Mouse (Mus musculus) hindbrain, embryonic 13.5 days (tissue): Measurements from ENCODE around the gene Ccdc15. TPM values are rescaled to one million over a fixed set of nuclear protein-coding genes. Genes with fewer than 3 reads are reported as not detected.
A peak's percentile ranks its signal among the peaks of the same experiment; 100 is the strongest.

ENCODE experiments used
- ATAC-seq: fragments of 200-750 bp; cut with Nextera tagmentation; 2 replicates; pipeline ENCODE4 v1.8.0; 2017; ENCODE audit warnings: moderate TSS enrichment; ENCODE audit not compliant: low FRiP score
- H3K27ac ChIP-seq: fragments of 300-500 bp; sonication (generic); 2 replicates; pipeline ENCODE4 v1.5.1; 2015; ENCODE audit warnings: inconsistent platforms, mild to moderate bottlenecking, moderate library complexity
- H3K27me3 ChIP-seq: fragments of 300-500 bp; sonication (generic); 2 replicates; pipeline ENCODE4 v1.6.1; 2015; ENCODE audit warnings: mild to moderate bottlenecking, inconsistent platforms
- H3K36me3 ChIP-seq: fragments of 300-500 bp; sonication (generic); 2 replicates; pipeline ENCODE4 v1.6.1; 2015; ENCODE audit warnings: mild to moderate bottlenecking, inconsistent platforms
- H3K4me1 ChIP-seq: fragments of 300-500 bp; sonication (generic); replicated peaks from 2 replicates; pipeline ENCODE4 v1.6.1; 2015; ENCODE audit warnings: inconsistent platforms
- H3K4me2 ChIP-seq: fragments of 300-500 bp; sonication (generic); 2 replicates; pipeline ENCODE4 v1.6.1; 2015; ENCODE audit warnings: inconsistent platforms, mild to moderate bottlenecking, moderate library complexity
- H3K4me3 ChIP-seq: fragments of 300-500 bp; sonication (generic); 2 replicates; pipeline ENCODE4 v1.5.1; 2015; ENCODE audit warnings: mild to moderate bottlenecking, inconsistent platforms
- H3K9ac ChIP-seq: fragments of 300-500 bp; sonication (generic); 2 replicates; pipeline ENCODE4 v1.6.1; 2015; ENCODE audit warnings: mild to moderate bottlenecking, inconsistent platforms
- H3K9me3 ChIP-seq: fragments of 300-500 bp; sonication (generic); 2 replicates; pipeline ENCODE4 v1.6.1; 2016; ENCODE audit warnings: inconsistent platforms
- WGBS: fragments of 180-500 bp; shearing (Covaris S2); methylation state at CpG from one replicate; pipeline ENCODE4 v1.1.7; 2015; 5-methylcytosine and 5-hydroxymethylcytosine counted together
- polyA plus RNA-seq: library from polyadenylated mRNA; unstranded; fragments of >200 nt; fragmentation: Nextera tagmentation; extraction: Ambion mirVana; gene quantifications from 2 replicates; pipeline ENCODE4 v1.2.1, GENCODE M21; 2015

The Ccdc15 gene
- polyA plus RNA-seq, 1 experiment from 2014 or later: 8.0 TPM

DNA sequence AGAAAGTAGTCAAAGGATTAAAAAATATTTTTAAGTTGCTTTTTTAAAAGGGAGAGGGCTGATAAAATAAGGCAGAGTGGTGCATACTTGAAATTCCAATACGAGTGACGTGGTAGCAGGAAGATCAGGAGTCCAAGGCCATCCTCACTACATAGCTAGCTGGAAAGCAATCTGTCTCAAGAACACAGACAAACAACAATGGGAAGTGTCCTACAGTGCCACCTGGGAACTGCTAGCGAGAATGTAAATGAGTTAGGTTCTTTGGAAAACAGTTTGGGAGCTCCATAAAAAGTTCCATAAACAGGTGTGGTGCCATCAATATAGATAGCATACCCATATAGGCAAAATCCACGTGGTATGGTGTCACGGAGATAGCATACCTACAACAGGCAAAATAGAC lies 17.5 kb upstream of the Ccdc15 start:
- no peaks in the 10 kb centered on the region for H3K27me3 ChIP-seq
- no peak overlapping the region for H3K4me3 ChIP-seq
- 76% methylated on average over 5 of the region's 5 CpGs for WGBS
- H3K36me3 ChIP-seq: no peaks in the 10 kb centered on the region
- no peak overlapping the region for H3K9ac ChIP-seq
- no peak overlapping the region for H3K4me2 ChIP-seq
- H3K27ac ChIP-seq: no peak overlapping the region
- 0 out of 2 replicates have a peak, but pooled peaks cover 2% of the 10 kb centered on the region for H3K4me1 ChIP-seq
- H3K9me3 ChIP-seq: no peaks in the 10 kb centered on the region
- ATAC-seq: no peak

DNA sequence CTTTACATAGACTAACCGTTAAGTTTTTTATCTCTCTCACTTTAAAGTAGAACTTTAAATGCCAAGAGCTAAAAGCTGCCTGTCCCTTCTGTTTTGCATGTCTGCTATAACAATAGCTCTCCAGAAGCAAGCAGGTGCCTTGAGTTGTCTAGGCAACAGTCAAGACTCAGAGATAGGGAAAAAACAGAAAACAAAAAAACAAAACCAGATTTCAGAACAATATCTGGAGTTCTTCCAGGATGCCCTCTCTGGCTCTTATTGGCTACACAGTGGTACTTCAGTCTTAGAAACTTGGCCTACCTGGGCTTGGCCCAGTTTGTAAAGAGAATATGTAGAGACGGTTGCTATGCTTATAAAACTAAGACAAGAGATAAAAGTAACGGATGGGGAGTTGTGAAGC lies 16.2 kb upstream of the Ccdc15 start:
- ATAC-seq: no peak
- Histone ChIP-seq H3K36me3 (no peaks in the 10 kb centered on the region), H3K27ac (no peak overlapping the region), H3K9ac (no peak overlapping the region), H3K4me1 (peaks cover 12% of the 10 kb centered on the region), H3K4me3 (no peak overlapping the region), H3K9me3 (no peaks in the 10 kb centered on the region), H3K4me2 (no peak overlapping the region), H3K27me3 (no peaks in the 10 kb centered on the region)
- WGBS: 67% methylated on average over 3 of the region's 3 CpGs

DNA sequence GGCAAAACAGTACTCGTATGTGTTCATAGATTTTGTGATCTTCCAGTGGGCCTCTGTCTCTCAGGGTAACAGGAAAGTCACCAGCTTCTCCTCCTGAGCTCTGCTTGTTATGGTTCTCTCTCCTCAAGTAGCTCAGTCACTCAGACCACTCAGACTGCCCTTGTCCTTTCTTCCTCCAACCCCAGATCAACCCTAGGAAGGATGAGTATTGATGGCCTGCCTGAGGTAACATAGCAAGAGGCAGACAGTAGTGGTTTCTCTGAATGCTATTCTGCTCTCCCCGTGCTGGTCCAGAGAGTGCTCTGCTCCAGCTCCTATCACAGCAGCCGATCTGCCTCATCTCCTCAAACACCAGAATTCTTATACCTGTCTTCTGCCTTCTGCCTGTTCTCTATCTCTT lies 15.3 kb upstream of the Ccdc15 start:
- Histone ChIP-seq H3K4me1 (peaks cover 20% of the 10 kb centered on the region), H3K4me2 (no peak overlapping the region), H3K4me3 (no peak overlapping the region), H3K27ac (no peak overlapping the region), H3K9ac (no peak overlapping the region), H3K9me3 (no peaks in the 10 kb centered on the region), H3K36me3 (no peaks in the 10 kb centered on the region), H3K27me3 (no peaks in the 10 kb centered on the region)
- ATAC-seq: no peak
- 64% methylated on average over 3 of the region's 3 CpGs for WGBS

DNA sequence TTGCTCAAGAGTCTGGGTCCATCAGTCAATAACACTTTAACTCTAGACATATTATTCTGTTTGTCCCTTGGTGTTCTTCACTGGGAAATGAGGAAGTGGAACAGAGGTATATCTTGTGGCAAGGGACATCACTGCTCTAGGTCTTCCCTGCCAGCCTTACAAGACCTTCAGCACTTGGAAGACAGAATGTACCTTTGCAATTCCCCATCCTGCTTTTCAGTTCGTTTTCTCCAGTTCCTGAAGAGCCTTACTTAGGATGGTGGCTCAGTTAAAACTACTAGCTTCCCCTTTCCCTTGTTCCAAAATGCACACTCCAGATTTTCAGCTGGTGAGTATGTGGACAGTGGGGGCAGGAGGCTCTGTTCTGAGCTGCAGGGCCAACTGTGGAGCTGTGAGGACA lies 14.6 kb upstream of the Ccdc15 start:
- H3K9me3 ChIP-seq: no peaks in the 10 kb centered on the region
- no peak overlapping the region for H3K4me3 ChIP-seq
- peaks cover 21% of the 10 kb centered on the region for H3K4me1 ChIP-seq
- H3K4me2 ChIP-seq: no peak overlapping the region
- no peaks in the 10 kb centered on the region for H3K36me3 ChIP-seq
- ATAC-seq: no peak
- WGBS: 67% methylated on average over 1 of the region's 1 CpGs
- no peak overlapping the region for H3K27ac ChIP-seq
- H3K9ac ChIP-seq: no peak overlapping the region
- H3K27me3 ChIP-seq: no peaks in the 10 kb centered on the region

DNA sequence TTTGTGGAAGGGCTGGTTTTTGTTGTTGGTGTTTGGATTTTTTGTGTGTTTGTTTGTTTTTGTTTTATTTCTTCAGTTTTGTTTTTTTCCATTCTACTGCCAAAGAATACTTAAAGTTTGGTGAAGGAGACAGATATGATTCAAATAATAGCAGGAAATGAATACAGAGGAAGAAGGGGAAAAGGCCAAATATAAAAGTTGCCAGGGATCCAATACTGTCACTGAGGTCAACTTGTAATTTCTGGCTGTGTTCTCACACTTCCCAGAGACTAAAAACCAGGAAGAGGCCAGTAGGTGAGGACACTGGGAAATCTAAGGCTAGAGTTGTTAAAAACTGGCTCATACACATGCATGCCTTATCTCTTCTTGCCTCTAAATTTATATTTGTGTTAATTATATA lies 13.9 kb upstream of the Ccdc15 start:
- Histone ChIP-seq H3K4me1 (peaks cover 21% of the 10 kb centered on the region), H3K4me2 (no peak overlapping the region), H3K27ac (no peak overlapping the region), H3K36me3 (no peaks in the 10 kb centered on the region), H3K27me3 (no peaks in the 10 kb centered on the region), H3K9ac (no peak overlapping the region), H3K9me3 (no peaks in the 10 kb centered on the region), H3K4me3 (no peak overlapping the region)
- ATAC-seq: no peak

DNA sequence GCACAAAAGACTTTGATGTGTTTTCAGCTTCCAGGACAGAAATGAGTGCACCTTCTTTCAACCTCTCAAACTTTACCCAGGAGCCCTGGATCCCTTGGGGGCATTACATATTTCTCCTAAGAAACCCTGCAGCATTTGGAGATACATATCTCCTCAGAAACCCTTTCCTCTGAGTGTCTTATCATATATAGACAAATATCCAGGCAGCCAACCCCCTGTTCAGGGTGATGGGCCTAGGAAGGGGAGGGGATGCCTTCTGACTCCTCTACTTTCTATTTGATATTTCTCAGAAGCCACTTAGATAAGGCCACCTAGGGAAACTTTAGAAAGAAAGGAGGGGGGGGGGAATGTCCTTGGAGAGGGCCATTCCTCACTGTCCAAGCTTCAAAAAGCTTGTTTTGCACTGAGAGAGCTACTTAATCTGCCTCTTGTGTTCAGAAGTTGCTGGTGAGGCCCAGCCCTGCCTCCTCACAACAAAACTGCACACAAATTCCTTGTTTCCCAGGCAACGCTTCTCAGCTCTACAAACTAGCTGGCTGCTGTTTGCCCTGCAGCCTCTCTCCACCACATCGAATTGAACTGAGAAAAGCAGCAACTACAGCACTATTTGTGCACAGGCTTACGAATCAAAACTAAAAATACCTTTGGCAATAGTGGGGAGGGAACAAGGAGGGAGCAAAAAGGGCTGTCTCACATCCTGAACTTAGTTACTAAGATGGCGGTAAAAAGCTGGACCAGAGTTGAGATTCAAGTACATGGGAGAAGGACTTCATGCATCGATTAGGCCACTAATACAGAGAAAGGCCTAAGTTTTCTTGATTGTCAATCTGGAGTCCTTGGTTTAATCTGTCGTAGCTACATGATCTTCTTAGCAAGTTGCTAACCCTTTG lies 11.3 kb upstream of the Ccdc15 start:
- H3K9ac ChIP-seq: no peak overlapping the region
- peak; percentile 76 for ATAC-seq
- H3K27ac ChIP-seq: peak overlapping the region; percentile 79
- H3K36me3 ChIP-seq: no peaks in the 10 kb centered on the region
- H3K4me3 ChIP-seq: no peak overlapping the region
- H3K9me3 ChIP-seq: no peaks in the 10 kb centered on the region
- peaks cover 21% of the 10 kb centered on the region for H3K4me1 ChIP-seq
- no peaks in the 10 kb centered on the region for H3K27me3 ChIP-seq
- no peak overlapping the region for H3K4me2 ChIP-seq
- 21% methylated on average over 6 of the region's 6 CpGs for WGBS

DNA sequence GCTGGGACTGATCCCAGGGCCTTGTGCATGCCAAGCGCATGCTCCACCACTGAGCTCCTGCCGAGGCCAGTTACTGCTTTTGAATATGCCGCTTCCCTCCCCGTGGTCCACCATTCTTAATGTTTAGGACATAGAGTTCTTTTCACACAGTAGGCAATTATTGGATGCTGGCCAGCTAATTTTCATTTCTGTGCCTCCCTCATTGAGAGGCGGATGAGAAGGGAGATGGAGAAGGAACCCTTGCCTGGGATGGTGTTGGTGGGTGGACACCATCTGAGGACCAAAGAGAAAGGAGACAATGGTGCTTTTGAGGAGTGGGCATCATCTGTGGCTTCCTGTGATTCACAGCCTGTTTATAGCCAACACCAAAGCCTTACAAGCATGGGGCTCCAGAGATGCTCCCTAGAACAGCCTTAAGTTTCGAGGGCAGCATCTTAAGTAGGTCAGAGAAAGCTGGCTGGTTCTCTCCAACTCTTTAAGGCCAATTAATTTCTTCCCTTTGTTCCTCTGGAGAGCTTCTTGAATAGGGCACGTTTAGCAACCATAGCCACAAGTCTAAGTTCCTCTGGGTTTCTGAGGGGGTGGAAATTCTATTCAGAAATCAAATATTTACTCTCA lies 10.6 kb upstream of the Ccdc15 start:
- H3K9me3 ChIP-seq: no peaks in the 10 kb centered on the region
- no peaks in the 10 kb centered on the region for H3K27me3 ChIP-seq
- H3K4me1 ChIP-seq: peaks cover 21% of the 10 kb centered on the region
- peak; percentile 74 for ATAC-seq
- no peaks in the 10 kb centered on the region for H3K36me3 ChIP-seq
- peak overlapping the region; percentile 79 for H3K27ac ChIP-seq
- H3K9ac ChIP-seq: no peak overlapping the region
- H3K4me2 ChIP-seq: no peak overlapping the region
- 44% methylated on average over 7 of the region's 7 CpGs for WGBS
- no peak overlapping the region for H3K4me3 ChIP-seq

DNA sequence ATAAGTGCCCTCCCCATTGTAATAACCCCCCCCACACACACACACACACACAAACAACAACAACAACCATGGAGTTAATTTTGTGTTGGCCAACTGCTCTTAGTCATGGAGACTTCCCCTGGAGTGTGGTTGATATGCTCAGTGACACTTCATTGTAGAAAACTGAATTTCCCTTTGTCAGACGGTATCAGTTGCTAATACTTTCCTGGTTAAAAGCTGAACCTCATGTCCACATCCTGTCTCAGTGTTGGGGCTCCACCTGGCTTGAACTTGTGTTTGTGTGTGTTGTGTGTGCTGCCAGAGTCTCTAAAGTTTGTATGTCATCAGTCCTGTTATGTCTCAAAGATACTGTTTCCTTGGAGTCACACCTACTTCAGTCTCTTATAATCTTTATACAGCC lies 6.3 kb upstream of the Ccdc15 start:
- no peak overlapping the region for H3K27ac ChIP-seq
- no peaks in the 10 kb centered on the region for H3K27me3 ChIP-seq
- ATAC-seq: no peak
- no peak overlapping the region for H3K4me3 ChIP-seq
- H3K9ac ChIP-seq: no peak overlapping the region
- 67% methylated on average over 1 of the region's 1 CpGs for WGBS
- H3K4me2 ChIP-seq: no peak overlapping the region
- no peaks in the 10 kb centered on the region for H3K9me3 ChIP-seq
- no peaks in the 10 kb centered on the region for H3K36me3 ChIP-seq
- peaks cover 11% of the 10 kb centered on the region for H3K4me1 ChIP-seq

DNA sequence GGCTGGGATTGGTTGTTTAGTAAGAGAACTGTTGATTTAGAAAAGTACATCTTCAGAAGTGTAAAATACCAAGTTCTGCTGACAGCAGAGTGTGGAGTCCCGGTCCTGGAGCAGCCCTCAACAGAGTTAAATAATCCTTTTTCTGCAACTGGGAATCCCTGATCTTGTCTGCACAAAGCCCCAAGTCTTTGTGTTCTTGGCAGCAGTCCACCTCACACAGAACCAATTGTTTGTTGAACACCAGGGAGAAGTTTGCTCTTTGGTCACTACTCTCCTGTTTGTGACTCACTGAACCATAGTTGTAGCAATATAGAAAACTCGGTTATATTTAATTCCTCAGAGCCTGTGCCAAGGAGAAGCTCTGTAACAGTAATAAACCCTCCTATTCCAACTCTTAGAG lies 3.0 kb upstream of the Ccdc15 start:
- Histone ChIP-seq H3K9ac (no peak overlapping the region), H3K36me3 (no peaks in the 10 kb centered on the region), H3K4me1 (peaks cover 12% of the 10 kb centered on the region), H3K27me3 (no peaks in the 10 kb centered on the region), H3K9me3 (no peaks in the 10 kb centered on the region), H3K4me2 (no peak overlapping the region), H3K27ac (no peak overlapping the region), H3K4me3 (no peak overlapping the region)
- WGBS: 59% methylated on average over 2 of the region's 2 CpGs
- no peak for ATAC-seq

DNA sequence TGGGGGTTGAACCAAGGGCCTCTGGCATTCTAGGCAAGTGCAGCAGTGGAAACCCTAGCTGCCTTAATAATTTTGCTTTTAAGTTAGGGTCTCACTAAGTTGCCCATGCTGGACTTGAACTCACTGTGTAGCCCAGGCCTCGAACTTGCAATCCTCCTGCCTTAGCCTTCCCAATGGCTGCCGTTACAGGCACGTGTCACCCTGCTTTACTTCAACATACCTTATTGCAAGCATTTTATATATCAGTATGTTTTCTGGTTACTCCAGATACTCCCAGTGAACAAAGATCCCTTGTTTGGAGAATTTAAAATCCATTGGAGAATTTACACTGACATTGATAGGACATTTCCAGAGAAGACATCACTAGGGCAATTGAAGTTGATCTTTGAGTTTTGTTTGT lies 818 bp upstream of the Ccdc15 start:
- H3K4me3 ChIP-seq: peak overlapping the region; percentile 69
- H3K9ac ChIP-seq: peak overlapping the region; percentile 87
- H3K4me1 ChIP-seq: peaks cover 12% of the 10 kb centered on the region
- no peak for ATAC-seq
- H3K27me3 ChIP-seq: no peaks in the 10 kb centered on the region
- H3K27ac ChIP-seq: peak overlapping the region; percentile 92
- peak overlapping the region; percentile 77 for H3K4me2 ChIP-seq
- 93% methylated on average over 3 of the region's 3 CpGs for WGBS
- no peaks in the 10 kb centered on the region for H3K36me3 ChIP-seq
- H3K9me3 ChIP-seq: no peaks in the 10 kb centered on the region

DNA sequence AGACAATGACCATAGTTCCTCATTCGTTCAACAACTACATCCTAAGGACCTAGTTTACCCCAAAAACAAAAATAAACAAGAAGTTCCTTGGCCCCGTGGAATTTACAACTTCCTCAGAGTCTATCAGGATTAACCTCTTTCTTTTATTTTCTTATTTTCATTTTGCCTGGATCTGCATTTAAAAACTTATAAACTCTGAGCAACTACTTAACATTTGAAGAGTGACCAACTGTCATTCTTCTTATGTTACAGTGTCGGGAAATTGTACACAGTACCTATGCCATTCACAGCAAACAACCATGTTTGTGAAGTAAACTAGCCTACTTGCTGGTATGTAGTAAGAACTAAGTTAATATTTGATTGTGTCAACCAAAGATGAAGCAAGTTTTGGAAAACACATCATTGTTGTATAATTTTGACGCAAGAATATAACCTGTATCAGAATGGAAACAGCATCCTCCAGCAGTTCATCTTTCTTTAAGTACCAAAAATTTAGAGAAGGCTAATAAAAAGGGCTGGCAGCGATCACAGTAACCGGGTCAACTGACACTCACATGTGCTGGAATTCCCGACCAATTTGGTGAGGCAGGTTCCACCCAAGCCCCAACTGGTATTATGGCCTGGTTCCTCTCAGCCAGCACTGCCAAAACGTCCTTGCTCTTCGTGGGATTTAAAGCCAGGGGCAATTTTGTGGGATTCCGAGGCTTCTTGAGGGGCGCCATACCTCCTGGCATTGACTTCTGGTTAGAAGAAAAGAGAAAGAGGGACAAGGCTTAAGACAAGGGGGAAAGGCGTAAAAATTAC lies 846 bp downstream of the Ccdc15 start:
- WGBS: 25% methylated on average over 12 of the region's 12 CpGs
- ATAC-seq: 0 out of 2 replicates have a peak, but pooled peaks have one; percentile 4

DNA sequence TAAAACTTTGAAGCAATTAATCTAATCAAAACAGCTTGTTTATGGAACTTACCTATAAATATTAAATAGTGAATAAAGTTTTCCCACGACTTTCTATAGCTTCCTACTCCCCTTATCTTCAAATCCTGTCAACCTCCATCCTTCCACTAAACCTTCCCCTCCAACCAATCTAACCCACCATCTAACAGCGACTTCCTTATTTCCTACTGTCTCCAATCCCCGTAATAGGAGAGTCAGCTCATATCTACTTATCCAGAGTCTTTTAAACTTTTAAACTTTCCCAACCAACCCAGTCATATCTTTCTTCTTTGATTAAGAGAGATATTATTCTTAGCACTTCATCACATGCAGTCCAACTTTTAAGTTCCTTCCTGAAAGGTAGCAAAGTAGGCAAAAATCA lies 2.8 kb downstream of the Ccdc15 start:
- H3K4me2 ChIP-seq: no peak overlapping the region
- H3K4me1 ChIP-seq: peaks cover 12% of the 10 kb centered on the region
- H3K9me3 ChIP-seq: no peaks in the 10 kb centered on the region
- H3K9ac ChIP-seq: no peak overlapping the region
- no peak overlapping the region for H3K4me3 ChIP-seq
- no peak for ATAC-seq
- peaks cover 19% of the 10 kb centered on the region for H3K36me3 ChIP-seq
- no peak overlapping the region for H3K27ac ChIP-seq
- 90% methylated on average over 3 of the region's 3 CpGs for WGBS
- no peaks in the 10 kb centered on the region for H3K27me3 ChIP-seq

More for the DNA sequence above, 846 bp downstream of the Ccdc15 start:
- Histone ChIP-seq H3K27me3 (no peaks in the 10 kb centered on the region), H3K9ac (peak overlapping the region; percentile 87), H3K4me2 (peak overlapping the region; percentile 77), H3K4me3 (peak overlapping the region; percentile 69), H3K4me1 (peaks cover 12% of the 10 kb centered on the region), H3K9me3 (no peaks in the 10 kb centered on the region), H3K27ac (peak overlapping the region; percentile 92), H3K36me3 (0 out of 2 replicates have a peak, but pooled peaks cover 5% of the 10 kb centered on the region)
